Mouse (Mus musculus) heart, embryonic 12.5 days (tissue): ENCODE measurements around the gene Usp30. TPM values are rescaled to one million over a fixed set of nuclear protein-coding genes. Genes with fewer than 3 reads are reported as not detected.

ENCODE experiments used
- ATAC-seq: fragments of 200-750 bp; cut with Nextera tagmentation; 2 replicates; pipeline ENCODE4 v1.8.0; 2017; ENCODE audit warnings: moderate TSS enrichment, moderate library complexity; ENCODE audit not compliant: insufficient number of reproducible peaks, low FRiP score
- H3K27ac ChIP-seq: fragments of 300-500 bp; sonication (generic); 2 replicates; pipeline ENCODE4 v1.5.1; 2016; ENCODE audit warnings: mild to moderate bottlenecking, moderate library complexity; ENCODE audit not compliant: poor library complexity, severe bottlenecking
- H3K27me3 ChIP-seq: fragments of 300-500 bp; sonication (generic); replicated peaks from 2 replicates; pipeline ENCODE4 v1.6.1; 2016; ENCODE audit warnings: mild to moderate bottlenecking, moderate library complexity
- H3K36me3 ChIP-seq: fragments of 300-500 bp; sonication (generic); 2 replicates; pipeline ENCODE4 v1.6.1; 2016; ENCODE audit warnings: mild to moderate bottlenecking, moderate library complexity
- H3K4me1 ChIP-seq: fragments of 300-500 bp; sonication (generic); replicated peaks from 2 replicates; pipeline ENCODE4 v1.6.1; 2016; ENCODE audit warnings: mild to moderate bottlenecking
- H3K4me2 ChIP-seq: fragments of 300-500 bp; sonication (generic); 2 replicates; pipeline ENCODE4 v1.6.1; 2016; ENCODE audit warnings: mild to moderate bottlenecking, moderate library complexity
- H3K4me3 ChIP-seq: fragments of 300-500 bp; sonication (generic); 2 replicates; pipeline ENCODE4 v1.5.1; 2016; ENCODE audit warnings: mild to moderate bottlenecking
- H3K9ac ChIP-seq: fragments of 300-500 bp; sonication (generic); 2 replicates; pipeline ENCODE4 v1.6.1; 2016; ENCODE audit warnings: mild to moderate bottlenecking, moderate library complexity
- H3K9me3 ChIP-seq: fragments of 300-500 bp; sonication (generic); replicated peaks from 2 replicates; pipeline ENCODE4 v1.6.1; 2016; ENCODE audit warnings: mild to moderate bottlenecking, moderate library complexity
- WGBS: fragments of 180-500 bp; shearing (Covaris S2); methylation state at CpG from one replicate; pipeline ENCODE4 v1.1.7; 2016; 5-methylcytosine and 5-hydroxymethylcytosine counted together
- polyA plus RNA-seq: library from polyadenylated mRNA; unstranded; fragments of >200 nt; fragmentation: Nextera tagmentation; extraction: Ambion mirVana; gene quantifications from 2 replicates; pipeline ENCODE4 v1.2.1, GENCODE M21; 2016

Gene Usp30
- polyA plus RNA-seq, 1 experiment from 2014 or later: 9.0 TPM

- Histone ChIP-seq H3K4me1 (peaks cover 4% of the 10 kb centered on the region; the same call in 1 of the 2 replicates), H3K27ac (no peak overlapping the region), H3K27me3 (no peaks in the 10 kb centered on the region), H3K36me3 (peaks cover 9% of the 10 kb centered on the region; the same call in 1 of the 2 replicates), H3K9ac (no peak overlapping the region), H3K4me3 (no peak overlapping the region), H3K4me2 (no peak overlapping the region), H3K9me3 (no peaks in the 10 kb centered on the region)
- 88% methylated on average over 6 of the region's 6 CpGs for WGBS
- ATAC-seq: no peak
Observed at GRCm38 (mm10) chr5:114161424-114161823, 96.2 kb downstream of the Usp30 start.

- 40% methylated on average over 12 of the region's 12 CpGs for WGBS
Observed at GRCm38 (mm10) chr5:114162106-114162815, 97.0 kb downstream of the Usp30 start.

GRCm38 (mm10) chr5:114163117-114163696, 97.9 kb downstream of the Usp30 start:
- Histone ChIP-seq H3K9ac (no peak overlapping the region), H3K4me3 (no peak overlapping the region), H3K9me3 (no peaks in the 10 kb centered on the region), H3K4me1 (peaks cover 4% of the 10 kb centered on the region; the same call in 1 of the 2 replicates), H3K27me3 (no peaks in the 10 kb centered on the region), H3K36me3 (peaks cover 14% of the 10 kb centered on the region; the same call in 1 of the 2 replicates), H3K27ac (no peak overlapping the region), H3K4me2 (no peak overlapping the region)
- ATAC-seq: no peak
- WGBS: 62% methylated on average over 6 of the region's 6 CpGs

More at GRCm38 (mm10) chr5:114162106-114162815, 97.0 kb downstream of the Usp30 start:
- ATAC-seq: no peak
- Histone ChIP-seq H3K9ac (no peak overlapping the region), H3K9me3 (no peaks in the 10 kb centered on the region), H3K36me3 (peaks cover 14% of the 10 kb centered on the region; the same call in 1 of the 2 replicates), H3K4me2 (no peak overlapping the region), H3K27ac (no peak overlapping the region), H3K4me1 (peaks cover 4% of the 10 kb centered on the region; the same call in 1 of the 2 replicates), H3K4me3 (no peak overlapping the region), H3K27me3 (no peaks in the 10 kb centered on the region)

- Histone ChIP-seq H3K27me3 (no peaks in the 10 kb centered on the region), H3K4me2 (no peak overlapping the region), H3K27ac (no peak overlapping the region), H3K9me3 (no peaks in the 10 kb centered on the region), H3K36me3 (peaks cover 17% of the 10 kb centered on the region; the same call in 1 of the 2 replicates), H3K9ac (no peak overlapping the region), H3K4me1 (peaks cover 22% of the 10 kb centered on the region), H3K4me3 (no peak overlapping the region)
- WGBS: 78% methylated on average over 7 of the region's 7 CpGs
- ATAC-seq: no peak
Observed at GRCm38 (mm10) chr5:114170345-114170744, 105.1 kb downstream of the Usp30 start.

GRCm38 (mm10) chr5:114172936-114173335, 107.7 kb downstream of the Usp30 start:
- 90% methylated on average over 3 of the region's 3 CpGs for WGBS
- Histone ChIP-seq H3K9ac (no peak overlapping the region), H3K27ac (no peak overlapping the region), H3K36me3 (0 out of 2 replicates have a peak, but pooled peaks cover 4% of the 10 kb centered on the region), H3K4me3 (no peak overlapping the region), H3K4me2 (no peak overlapping the region), H3K4me1 (peaks cover 30% of the 10 kb centered on the region), H3K9me3 (no peaks in the 10 kb centered on the region), H3K27me3 (no peaks in the 10 kb centered on the region)
- no peak for ATAC-seq

GRCm38 (mm10) chr5:114173458-114173857, 108.2 kb downstream of the Usp30 start:
- Histone ChIP-seq H3K36me3 (0 out of 2 replicates have a peak, but pooled peaks cover 3% of the 10 kb centered on the region), H3K27me3 (no peaks in the 10 kb centered on the region), H3K9ac (no peak overlapping the region), H3K27ac (peak overlapping the region; percentile 85), H3K4me1 (peaks cover 30% of the 10 kb centered on the region), H3K9me3 (no peaks in the 10 kb centered on the region), H3K4me3 (no peak overlapping the region), H3K4me2 (0 out of 2 replicates have a peak overlapping the region, but pooled peaks have one; percentile 52)
- WGBS: 70% methylated on average over 7 of the region's 7 CpGs
- ATAC-seq: no peak

- Histone ChIP-seq H3K36me3 (no peaks in the 10 kb centered on the region), H3K4me2 (peak overlapping the region; percentile 52), H3K9me3 (no peaks in the 10 kb centered on the region), H3K27me3 (no peaks in the 10 kb centered on the region), H3K4me1 (peaks cover 30% of the 10 kb centered on the region), H3K27ac (peak overlapping the region; percentile 85), H3K9ac (peak overlapping the region; percentile 16; the same call in 1 of the 2 replicates), H3K4me3 (peak overlapping the region; percentile 20; the same call in 1 of the 2 replicates)
- 12% methylated on average over 16 of the region's 16 CpGs for WGBS
- ATAC-seq: no peak
Observed at GRCm38 (mm10) chr5:114173877-114174581, 108.8 kb downstream of the Usp30 start.

Other genes starting within 250 kb of the Usp30 start
- gene Selplg, start 232.8 kb upstream of the Usp30 start, polyA plus RNA-seq: 0.51 and 0.72 TPM in 2 replicates
- 137 and 141 TPM in 2 replicates for gene Coro1c, start 156.7 kb upstream of the Usp30 start, polyA plus RNA-seq
- 19.0 and 21.4 TPM in 2 replicates for gene Ssh1, start 71.6 kb upstream of the Usp30 start, polyA plus RNA-seq
- gene Dao, start 61.8 kb upstream of the Usp30 start, polyA plus RNA-seq: not detected in 2 replicates
- 0.06 and 0.15 TPM in 2 replicates for gene Svop, start 26.1 kb downstream of the Usp30 start, polyA plus RNA-seq
- 8.7 and 11.0 TPM in 2 replicates for gene Alkbh2, start 62.8 kb downstream of the Usp30 start, polyA plus RNA-seq
- gene Ung, start 64.9 kb downstream of the Usp30 start, polyA plus RNA-seq: 60.6 and 60.7 TPM in 2 replicates
- gene Acacb, start 81.1 kb downstream of the Usp30 start, polyA plus RNA-seq: 16.1 and 16.9 TPM in 2 replicates
- gene Foxn4, start 208.3 kb downstream of the Usp30 start, polyA plus RNA-seq: not detected in 2 replicates
- 0.64 and 0.68 TPM in 2 replicates for gene Myo1h, start 223.7 kb downstream of the Usp30 start, polyA plus RNA-seq